Mouse (Mus musculus) lung, embryonic 16.5 days (tissue): ENCODE results near the gene Ccdc162. TPM values are rescaled to one million over a fixed set of nuclear protein-coding genes. Genes with fewer than 3 reads are reported as not detected.

ENCODE experiments used
- ATAC-seq: fragments of 200-750 bp; cut with Nextera tagmentation; 2 replicates; pipeline ENCODE4 v1.8.0; 2017; ENCODE audit warnings: low read depth, mild to moderate bottlenecking, moderate library complexity
- H3K27ac ChIP-seq: fragments of 300-500 bp; sonication (generic); 2 replicates; pipeline ENCODE4 v1.5.1; 2014; ENCODE audit warnings: mild to moderate bottlenecking, control low read depth, low read length
- H3K27me3 ChIP-seq: fragments of 300-500 bp; sonication (generic); 2 replicates; pipeline ENCODE4 v1.6.1; 2014; ENCODE audit warnings: low read depth, low read length, mixed read lengths; ENCODE audit not compliant: control insufficient read depth, insufficient read depth
- H3K36me3 ChIP-seq: fragments of 300-500 bp; sonication (generic); 2 replicates; pipeline ENCODE4 v1.6.1; 2014; ENCODE audit warnings: low read length; ENCODE audit not compliant: control insufficient read depth, insufficient read depth
- H3K4me1 ChIP-seq: fragments of 300-500 bp; sonication (generic); replicated peaks from 2 replicates; pipeline ENCODE4 v1.6.1; 2014; ENCODE audit warnings: low read length, mixed read lengths; ENCODE audit not compliant: control insufficient read depth, insufficient read depth
- H3K4me2 ChIP-seq: fragments of 300-500 bp; sonication (generic); 2 replicates; pipeline ENCODE4 v1.6.1; 2014; ENCODE audit warnings: low read depth, low read length, control low read depth
- H3K4me3 ChIP-seq: fragments of 300-500 bp; sonication (generic); 2 replicates; pipeline ENCODE4 v1.5.1; 2014; ENCODE audit warnings: mild to moderate bottlenecking, low read length, control low read depth
- H3K9ac ChIP-seq: fragments of 300-500 bp; sonication (generic); 2 replicates; pipeline ENCODE4 v1.6.1; 2014; ENCODE audit warnings: low read length, control low read depth
- H3K9me3 ChIP-seq: fragments of 300-500 bp; sonication (generic); 2 replicates; pipeline ENCODE4 v1.6.1; 2016; ENCODE audit warnings: low read length; ENCODE audit not compliant: control insufficient read depth
- WGBS: fragments of 180-500 bp; shearing (Covaris S2); extraction: QIAGEN DNeasy Blood & Tissue Kit; methylation state at CpG from one replicate; pipeline ENCODE4 v1.1.7; 2014; 5-methylcytosine and 5-hydroxymethylcytosine counted together
- polyA plus RNA-seq: library from polyadenylated mRNA; unstranded; fragments of >200 nt; fragmentation: Nextera tagmentation; extraction: Ambion mirVana; gene quantifications from 2 replicates; pipeline ENCODE4 v1.2.1, GENCODE M21; 2015

Ccdc162 gene
- polyA plus RNA-seq, 1 experiment from 2014 or later: 1.3 TPM

DNA sequence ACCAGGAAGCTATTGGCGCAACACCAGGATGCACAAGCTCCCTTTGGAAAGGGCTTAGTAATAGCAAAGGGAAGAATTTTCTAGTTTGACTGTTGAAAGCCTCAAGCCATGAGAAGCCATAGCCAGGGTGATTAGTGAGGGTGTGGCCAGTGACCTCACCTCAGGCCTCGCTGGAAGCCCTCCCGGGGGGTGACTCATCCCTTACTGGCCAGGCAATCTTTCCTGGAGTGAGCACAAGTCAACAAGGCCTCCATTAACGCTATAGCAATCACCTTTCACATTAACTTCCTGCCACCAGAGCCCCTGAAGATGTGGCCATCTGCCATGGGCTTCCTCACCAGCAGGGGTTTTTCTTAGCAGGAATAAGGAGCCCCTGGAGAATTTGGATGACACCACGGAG is 151.3 kb downstream of the Ccdc162 start:
- no peaks in the 10 kb centered on the region for H3K27me3 ChIP-seq
- no peaks in the 10 kb centered on the region for H3K36me3 ChIP-seq
- H3K4me1 ChIP-seq: peaks cover 10% of the 10 kb centered on the region
- WGBS: 27% methylated on average over 5 of the region's 5 CpGs
- H3K27ac ChIP-seq: no peak overlapping the region
- H3K4me3 ChIP-seq: no peak overlapping the region
- 0 out of 2 replicates have a peak overlapping the region, but pooled peaks have one; percentile 24 for H3K9ac ChIP-seq
- ATAC-seq: no peak
- H3K4me2 ChIP-seq: peak overlapping the region; percentile 27; the same call in 1 of the 2 replicates
- H3K9me3 ChIP-seq: 0 out of 2 replicates have a peak, but pooled peaks cover 2% of the 10 kb centered on the region

DNA sequence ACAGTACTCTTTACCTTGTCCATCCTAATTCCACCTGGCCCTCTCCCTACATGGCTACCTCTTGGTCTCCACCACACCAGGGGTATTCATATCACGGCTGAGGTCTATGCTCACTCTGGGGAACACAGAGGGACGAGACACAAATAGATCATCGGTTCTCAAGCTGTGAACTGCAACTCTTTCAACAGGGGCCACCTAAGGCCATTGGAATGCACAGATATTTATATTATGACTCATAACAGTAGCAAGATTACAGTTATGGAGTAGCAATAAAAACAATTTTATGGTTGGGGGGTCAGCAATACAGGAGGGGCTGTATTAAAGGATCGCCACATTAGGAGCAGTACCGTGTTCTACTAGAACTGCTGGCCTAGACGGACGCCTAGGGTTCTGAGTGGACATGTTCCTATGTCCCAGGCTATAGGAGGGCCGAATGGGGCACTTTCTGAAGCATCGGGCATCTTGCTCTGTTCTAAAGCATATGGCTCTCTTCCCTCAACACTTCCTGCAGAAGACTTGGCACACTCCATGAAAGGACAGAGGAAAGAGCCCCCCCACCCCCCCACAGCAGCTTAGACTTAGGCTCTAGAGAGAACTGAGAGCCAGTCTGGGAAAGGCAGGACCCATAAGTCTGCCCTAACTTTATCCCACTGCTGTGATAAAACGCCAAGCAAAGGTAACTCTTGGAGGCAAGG is 154.6 kb downstream of the Ccdc162 start:
- Histone ChIP-seq H3K4me2 (no peak overlapping the region), H3K9ac (no peak overlapping the region), H3K9me3 (peaks cover 2% of the 10 kb centered on the region; the same call in 1 of the 2 replicates), H3K27me3 (no peaks in the 10 kb centered on the region), H3K36me3 (no peaks in the 10 kb centered on the region), H3K27ac (no peak overlapping the region), H3K4me3 (no peak overlapping the region), H3K4me1 (peaks cover 10% of the 10 kb centered on the region)
- ATAC-seq: peak; percentile 82
- WGBS: 75% methylated on average over 10 of the region's 10 CpGs

DNA sequence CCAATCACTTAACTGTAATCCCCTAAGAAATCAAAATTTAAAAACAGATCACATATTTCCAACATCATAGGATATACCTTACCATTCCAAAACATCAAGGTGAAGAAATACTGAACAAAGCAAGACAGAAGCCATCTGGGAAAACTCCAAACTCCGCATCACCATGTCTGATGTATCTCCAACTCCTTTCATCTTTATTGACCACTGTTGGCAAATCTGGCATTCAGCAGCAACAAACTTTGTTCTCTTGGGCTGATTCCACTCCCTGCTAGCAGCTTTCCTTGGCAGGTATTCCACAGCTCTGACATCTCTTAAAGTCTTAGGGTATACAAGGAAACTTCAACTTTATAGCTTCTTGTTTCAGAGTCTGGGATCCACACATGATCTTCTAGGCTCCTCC is 158.0 kb downstream of the Ccdc162 start:
- no peak overlapping the region for H3K9ac ChIP-seq
- peaks cover 3% of the 10 kb centered on the region; the same call in 1 of the 2 replicates for H3K4me1 ChIP-seq
- no peaks in the 10 kb centered on the region for H3K36me3 ChIP-seq
- H3K27ac ChIP-seq: no peak overlapping the region
- 95% methylated on average over 1 of the region's 1 CpGs for WGBS
- H3K4me3 ChIP-seq: no peak overlapping the region
- no peak overlapping the region for H3K4me2 ChIP-seq
- no peaks in the 10 kb centered on the region for H3K27me3 ChIP-seq
- ATAC-seq: no peak
- peaks cover 2% of the 10 kb centered on the region; the same call in 1 of the 2 replicates for H3K9me3 ChIP-seq

DNA sequence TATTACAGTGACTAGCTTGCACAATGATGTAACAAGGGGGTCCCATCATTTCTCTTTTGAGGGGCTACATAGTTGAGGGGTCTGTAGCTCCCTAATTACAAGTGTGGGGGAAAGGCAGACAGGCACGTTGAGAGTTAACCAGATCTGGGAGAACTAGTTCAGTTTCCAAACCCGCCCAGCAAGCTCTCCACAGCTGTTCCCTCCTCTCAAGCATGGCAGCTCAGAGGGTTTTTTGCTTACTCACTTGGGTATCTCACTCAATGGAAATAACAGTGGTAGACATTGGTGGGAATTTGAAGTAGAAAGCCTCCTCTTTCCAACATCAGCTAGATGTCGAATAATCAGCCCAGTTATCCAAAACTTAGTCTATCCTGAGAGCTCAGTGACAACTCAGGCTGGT is 161.4 kb downstream of the Ccdc162 start:
- ATAC-seq: no peak
- H3K4me2 ChIP-seq: no peak overlapping the region
- H3K27ac ChIP-seq: no peak overlapping the region
- peaks cover 11% of the 10 kb centered on the region; the same call in 1 of the 2 replicates for H3K4me1 ChIP-seq
- no peaks in the 10 kb centered on the region; the same call in 1 of the 2 replicates for H3K9me3 ChIP-seq
- no peaks in the 10 kb centered on the region for H3K36me3 ChIP-seq
- no peaks in the 10 kb centered on the region for H3K27me3 ChIP-seq
- H3K4me3 ChIP-seq: no peak overlapping the region
- 72% methylated on average over 3 of the region's 3 CpGs for WGBS
- H3K9ac ChIP-seq: no peak overlapping the region

DNA sequence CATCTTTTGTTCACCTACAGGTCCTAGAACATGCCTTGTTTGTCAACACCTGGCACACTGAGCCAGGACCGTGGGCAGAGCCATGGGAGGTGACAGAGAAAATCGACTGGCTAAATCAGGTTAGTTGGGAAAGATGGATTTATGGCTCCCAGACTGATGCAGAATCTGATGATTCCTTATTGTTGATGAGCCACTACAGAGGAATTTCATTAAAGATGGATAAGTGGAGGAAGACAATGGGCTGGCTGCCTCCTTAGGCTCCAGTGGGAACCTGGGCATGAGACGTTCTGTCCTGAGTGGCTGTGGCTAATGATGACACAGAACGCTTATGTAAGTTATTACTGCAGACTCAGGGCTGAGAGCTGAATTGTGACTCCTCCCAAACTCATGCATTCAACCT is 162.7 kb downstream of the Ccdc162 start:
- ATAC-seq: no peak
- Histone ChIP-seq H3K36me3 (no peaks in the 10 kb centered on the region), H3K4me1 (peaks cover 11% of the 10 kb centered on the region; the same call in 1 of the 2 replicates), H3K4me2 (no peak overlapping the region), H3K4me3 (no peak overlapping the region), H3K27me3 (no peaks in the 10 kb centered on the region), H3K27ac (no peak overlapping the region), H3K9ac (no peak overlapping the region), H3K9me3 (peaks cover 4% of the 10 kb centered on the region)
- WGBS: 63% methylated on average over 4 of the region's 4 CpGs

DNA sequence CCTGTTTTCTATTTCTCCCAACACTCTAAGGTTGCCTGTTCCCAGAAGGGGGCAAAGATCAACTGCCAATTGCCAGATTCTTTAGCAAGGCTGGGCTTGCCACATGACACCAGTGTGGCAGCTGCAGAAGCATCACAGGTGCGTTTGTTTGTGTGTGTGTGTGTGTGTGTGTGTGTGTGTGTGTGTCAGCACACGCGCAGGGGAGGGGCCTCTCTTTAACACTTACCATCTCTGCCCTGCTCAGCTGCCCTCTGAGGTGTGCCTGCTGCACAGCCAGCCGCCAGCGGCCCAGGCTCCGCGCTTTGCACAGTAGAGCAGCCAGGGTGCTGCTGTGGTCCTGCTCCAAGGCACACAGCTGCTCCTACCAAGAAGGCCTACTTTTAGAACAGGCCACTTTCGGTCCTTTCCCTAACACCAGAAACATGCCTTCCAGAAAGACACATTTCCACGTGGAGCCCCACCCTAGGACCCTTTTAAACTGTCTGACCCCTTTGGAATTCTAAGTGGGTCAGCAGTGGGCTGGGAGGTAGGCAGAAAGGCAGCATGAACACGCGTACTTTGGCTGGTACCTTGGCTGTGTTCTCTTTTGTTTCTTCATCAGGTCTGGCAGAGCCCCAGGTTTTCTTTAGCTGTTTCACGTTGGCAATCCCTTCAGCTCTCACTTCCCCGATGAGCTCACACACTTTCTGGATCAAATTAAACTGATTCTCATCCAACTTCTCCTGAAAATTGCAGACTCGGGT is 163.4 kb downstream of the Ccdc162 start:
- no peak overlapping the region for H3K4me3 ChIP-seq
- no peak overlapping the region for H3K9ac ChIP-seq

DNA sequence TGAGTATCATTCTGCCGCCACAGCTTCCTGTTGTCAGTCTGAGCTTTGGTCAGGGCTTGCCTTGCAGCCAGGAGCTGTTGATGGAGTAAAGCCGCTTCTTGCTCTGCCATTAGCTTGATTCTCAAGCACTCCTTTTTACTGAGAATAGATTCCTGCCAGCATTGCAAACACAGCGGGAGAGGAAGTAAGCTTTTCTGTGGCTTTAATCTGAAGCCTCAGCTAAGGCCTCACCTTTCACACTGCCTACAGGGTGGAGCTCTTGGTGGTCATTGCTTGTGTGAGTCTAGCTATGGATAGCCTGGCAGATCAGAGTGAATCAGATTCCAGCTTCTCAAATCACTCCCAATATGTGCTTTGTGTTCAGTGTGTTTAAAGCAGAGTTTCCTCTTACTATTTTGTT is 164.1 kb downstream of the Ccdc162 start:
- H3K27ac ChIP-seq: peak overlapping the region; percentile 4; the same call in 1 of the 2 replicates
- no peak overlapping the region for H3K4me2 ChIP-seq
- ATAC-seq: no peak
- no peak overlapping the region for H3K9ac ChIP-seq
- H3K4me3 ChIP-seq: no peak overlapping the region
- WGBS: 35% methylated on average over 3 of the region's 3 CpGs
- H3K9me3 ChIP-seq: peaks cover 4% of the 10 kb centered on the region
- H3K27me3 ChIP-seq: no peaks in the 10 kb centered on the region
- no peaks in the 10 kb centered on the region for H3K36me3 ChIP-seq
- H3K4me1 ChIP-seq: peaks cover 11% of the 10 kb centered on the region; the same call in 1 of the 2 replicates

More for the DNA sequence above, 163.4 kb downstream of the Ccdc162 start:
- H3K27ac ChIP-seq: no peak overlapping the region
- WGBS: 34% methylated on average over 14 of the region's 14 CpGs
- H3K36me3 ChIP-seq: no peaks in the 10 kb centered on the region
- peaks cover 4% of the 10 kb centered on the region for H3K9me3 ChIP-seq
- no peak overlapping the region for H3K4me2 ChIP-seq
- ATAC-seq: peak; percentile 54
- H3K4me1 ChIP-seq: peaks cover 11% of the 10 kb centered on the region; the same call in 1 of the 2 replicates
- H3K27me3 ChIP-seq: no peaks in the 10 kb centered on the region

DNA sequence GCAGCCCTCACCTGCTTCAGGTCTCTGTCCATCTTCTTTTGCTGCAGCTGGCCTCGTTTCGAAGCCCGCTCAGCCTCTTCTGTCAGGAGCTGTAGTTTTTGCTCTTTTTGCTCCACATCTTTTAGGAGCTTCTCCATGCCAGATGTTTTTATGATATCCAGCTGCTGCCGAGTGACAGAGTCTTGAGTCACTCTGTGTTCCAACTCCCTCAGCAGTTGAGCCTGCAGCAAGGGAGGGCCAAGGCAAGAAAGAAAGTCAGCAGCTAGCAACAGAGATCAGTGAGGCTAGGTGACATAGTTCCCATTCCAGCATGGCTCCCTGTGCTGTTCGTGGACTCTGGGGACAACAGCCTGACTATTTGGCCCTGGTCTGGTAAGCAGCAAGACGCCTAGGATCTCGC is 165.7 kb downstream of the Ccdc162 start:
- WGBS: 50% methylated on average over 7 of the region's 7 CpGs
- Histone ChIP-seq H3K27ac (no peak overlapping the region), H3K9me3 (peaks cover 4% of the 10 kb centered on the region), H3K4me2 (no peak overlapping the region), H3K36me3 (no peaks in the 10 kb centered on the region), H3K4me1 (peaks cover 11% of the 10 kb centered on the region; the same call in 1 of the 2 replicates), H3K9ac (no peak overlapping the region), H3K27me3 (no peaks in the 10 kb centered on the region), H3K4me3 (no peak overlapping the region)
- ATAC-seq: peak; percentile 44; the same call in 1 of the 2 replicates
